Comparison of ENCODE assay signal across 10 mouse cellular contexts in genomic region chr11:40572953-40573757, GRCm38 (mm10).
DNase-seq lines count a peak whose midpoint lies in the region; ATAC-seq lines count a peak whose summit lies in the region.
"Had no signal": no experiment of that assay in that cellular context is flagged by ENCODE, and none has a peak within 500 bp of the region (broad histone marks: within the 10 kb centered on the region; RNA-seq: fewer than 3 reads in every experiment).

No protein-coding gene starts in this region.

- intact Hi-C loops in left cerebral cortex, postnatal 4 days (cut with DNase I): no loop called here

- peak overlapping the region; percentile 35; the same call in 1 of the 2 replicates for H3K4me2 ChIP-seq in forebrain, embryonic 13.5 days
- H3K4me2 ChIP-seq: limb, embryonic 12.5 days had no signal

- peak; percentile 53 for DNase-seq in left cerebral cortex, adult 11 months (ENCODE audit: low spot score)
- no peak for DNase-seq in left cerebral cortex, postnatal 4 days
- peak; percentile 60 to 71 for DNase-seq in left cerebral cortex, adult 9 months (ENCODE audit: low spot score in 2 of 2)
- peak; percentile 67 for DNase-seq in retina, postnatal 1 day
- DNase-seq in kidney, postnatal 14 days: no peak
- DNase-seq in urinary bladder, postnatal 36 days (ENCODE audit: low spot score in 2 of 2): no peak
- no peak for DNase-seq in T-cell, adult 2 months (ENCODE audit: low spot score)

- 7% methylated on average over 12 of the region's 12 CpGs for WGBS in forebrain, embryonic 13.5 days

- peak overlapping the region; percentile 44 for H3K27ac ChIP-seq in forebrain, embryonic 13.5 days
- H3K27ac ChIP-seq: limb, embryonic 12.5 days had no signal

- H3K4me1 ChIP-seq in forebrain, embryonic 13.5 days: peaks cover 22% of the 10 kb centered on the region
- H3K4me1 ChIP-seq: limb, embryonic 12.5 days had no signal

- peak; percentile 89 for ATAC-seq in forebrain, embryonic 13.5 days
- ATAC-seq: lung, postnatal 0 days had no signal

- H3K9ac ChIP-seq in forebrain, embryonic 13.5 days: no peak overlapping the region
- H3K9ac ChIP-seq: limb, embryonic 12.5 days had no signal

- H3K36me3 ChIP-seq in forebrain, embryonic 13.5 days (ENCODE audit: poor library complexity, severe bottlenecking): no peaks in the 10 kb centered on the region
- H3K36me3 ChIP-seq: limb, embryonic 12.5 days had no signal

- H3K9me3 ChIP-seq in forebrain, embryonic 13.5 days (replicated peaks): 0 out of 2 replicates have a peak, but pooled peaks cover 3% of the 10 kb centered on the region
- H3K9me3 ChIP-seq: limb, embryonic 12.5 days had no signal

- no peak overlapping the region for H3K4me3 ChIP-seq in forebrain, embryonic 13.5 days
- H3K4me3 ChIP-seq: limb, embryonic 12.5 days had no signal

- H3K27me3 ChIP-seq in forebrain, embryonic 13.5 days: no peaks in the 10 kb centered on the region

Comparison
In these comparisons a context has a peak if more than half of its experiments do, and no peak if none do; other contexts are left out.
1. DNase-seq: peak in left cerebral cortex, adult 11 months (single experiment), left cerebral cortex, adult 9 months (2 of 2) and retina, postnatal 1 day (single experiment); none in left cerebral cortex, postnatal 4 days (single experiment), kidney, postnatal 14 days (single experiment), urinary bladder, postnatal 36 days (0 of 2) and T-cell, adult 2 months (single experiment).